Mouse (Mus musculus): ENCODE measurements around the gene Mettl8.

Mettl8 gene

DNA sequence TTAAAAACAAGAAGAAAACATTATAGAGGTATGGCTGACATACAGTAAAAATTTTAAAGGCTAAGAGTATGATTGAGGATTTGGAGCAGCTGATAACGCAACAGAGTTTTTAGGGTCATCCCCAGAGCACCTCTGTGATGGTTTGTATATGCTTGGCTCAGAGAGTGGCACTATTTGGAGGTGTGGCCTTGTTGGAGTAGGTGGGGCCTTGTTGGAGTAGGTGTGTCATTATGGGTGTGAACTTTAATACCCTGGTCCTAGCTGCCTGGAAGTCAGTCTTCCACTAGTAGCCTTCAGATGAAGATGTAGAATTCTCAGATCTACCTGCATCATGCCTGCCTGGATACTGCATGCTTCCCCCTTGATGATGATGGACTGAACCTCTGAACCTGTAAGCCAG lies 131.3 kb downstream of the Mettl8 start:
- DNase-seq = no peak

GRCm38 (mm10) chr2:70922814-70923213 lies 132.6 kb downstream of the Mettl8 start:
- DNase-seq = no peak

DNA sequence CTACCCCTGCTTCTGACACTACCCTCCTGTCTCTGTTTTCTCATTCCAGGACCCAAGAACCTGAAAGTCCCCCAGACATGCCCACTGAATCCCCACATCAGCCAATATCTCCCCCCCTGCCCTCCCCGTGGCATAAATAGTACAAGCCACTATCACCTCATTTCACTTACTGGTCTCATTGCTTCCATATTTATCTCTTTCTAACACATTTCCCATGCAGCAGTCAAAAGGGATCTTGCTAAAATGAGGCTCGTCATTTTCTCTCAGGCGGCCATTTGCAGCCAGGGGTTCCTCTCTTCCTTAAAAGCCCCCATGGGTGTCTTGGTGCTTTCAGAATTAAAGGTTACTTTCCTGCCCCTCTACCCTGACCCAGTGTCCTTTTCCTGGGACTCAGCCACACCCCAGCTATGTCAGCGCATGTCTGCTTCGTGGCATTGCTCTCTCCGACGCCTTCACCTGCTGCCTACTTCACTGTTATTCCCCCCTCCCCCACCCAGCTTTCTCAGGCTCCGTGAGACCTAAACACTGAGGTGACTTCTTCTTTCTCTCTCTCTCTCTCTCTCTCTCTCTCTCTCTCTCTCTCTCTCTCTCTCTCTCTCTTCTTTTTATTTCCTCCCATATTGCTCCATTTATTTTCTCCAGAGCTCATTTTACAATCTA lies 134.3 kb downstream of the Mettl8 start:
- no peak for DNase-seq

- no peak for DNase-seq
These were observed 135.4 kb downstream of the Mettl8 start for GRCm38 (mm10) chr2:70919913-70920522.

GRCm38 (mm10) chr2:70918516-70918915 lies 136.9 kb downstream of the Mettl8 start:
- DNase-seq = no peak

Measured in layer of hippocampus, adult 9-11 months (tissue).